Mouse (Mus musculus): ENCODE data around the gene Agbl3.

The Agbl3 gene

GRCm38 (mm10) chr6:34780231-34780942 is at the start of gene Agbl3:
Gene Agbl3 (plus strand): TSS chr6:34780432.
- DNase-seq (ENCODE audit: low read depth, low spot score) = peak; percentile 98

GRCm38 (mm10) chr6:34731007-34731406 is 49.2 kb upstream of the Agbl3 start:
- DNase-seq (ENCODE audit: low read depth, low spot score) = no peak

- no peak for DNase-seq (ENCODE audit: low read depth, low spot score)
Observed at GRCm38 (mm10) chr6:34731529-34731928, 48.7 kb upstream of the Agbl3 start.

- no peak for DNase-seq (ENCODE audit: low read depth, low spot score)
Observed at GRCm38 (mm10) chr6:34734940-34735695, 45.1 kb upstream of the Agbl3 start.

- no peak for DNase-seq (ENCODE audit: low read depth, low spot score)
Observed at GRCm38 (mm10) chr6:34736934-34737333, 43.3 kb upstream of the Agbl3 start.

GRCm38 (mm10) chr6:34743946-34744345 is 36.3 kb upstream of the Agbl3 start:
- no peak for DNase-seq (ENCODE audit: low read depth, low spot score)

GRCm38 (mm10) chr6:34747846-34748245 is 32.4 kb upstream of the Agbl3 start:
- DNase-seq (ENCODE audit: low read depth, low spot score) = no peak

GRCm38 (mm10) chr6:34748566-34748965 is 31.7 kb upstream of the Agbl3 start:
- DNase-seq (ENCODE audit: low read depth, low spot score) = no peak

GRCm38 (mm10) chr6:34749526-34749925 is 30.7 kb upstream of the Agbl3 start:
- DNase-seq (ENCODE audit: low read depth, low spot score) = no peak

- DNase-seq (ENCODE audit: low read depth, low spot score) = no peak
Observed at GRCm38 (mm10) chr6:34750487-34751120, 29.6 kb upstream of the Agbl3 start.

- DNase-seq (ENCODE audit: low read depth, low spot score) = no peak
Observed at GRCm38 (mm10) chr6:34751625-34752024, 28.6 kb upstream of the Agbl3 start.

- peak; percentile 70 for DNase-seq (ENCODE audit: low read depth, low spot score)
Observed at GRCm38 (mm10) chr6:34754448-34754847, 25.8 kb upstream of the Agbl3 start.

GRCm38 (mm10) chr6:34758340-34758739 is 21.9 kb upstream of the Agbl3 start:
- DNase-seq (ENCODE audit: low read depth, low spot score) = no peak

GRCm38 (mm10) chr6:34760023-34760422 is 20.2 kb upstream of the Agbl3 start:
- DNase-seq (ENCODE audit: low read depth, low spot score) = peak; percentile 66

GRCm38 (mm10) chr6:34765721-34766120 is 14.5 kb upstream of the Agbl3 start:
- DNase-seq (ENCODE audit: low read depth, low spot score) = no peak

GRCm38 (mm10) chr6:34769984-34770383 is 10.2 kb upstream of the Agbl3 start:
- no peak for DNase-seq (ENCODE audit: low read depth, low spot score)

GRCm38 (mm10) chr6:34770491-34770890 is 9.7 kb upstream of the Agbl3 start:
- DNase-seq (ENCODE audit: low read depth, low spot score) = no peak

GRCm38 (mm10) chr6:34776396-34776795 is 3.8 kb upstream of the Agbl3 start:
- peak; percentile 42 for DNase-seq (ENCODE audit: low read depth, low spot score)

- no peak for DNase-seq (ENCODE audit: low read depth, low spot score)
Observed at GRCm38 (mm10) chr6:34777094-34777493, 3.1 kb upstream of the Agbl3 start.

GRCm38 (mm10) chr6:34777981-34778668 is 2.1 kb upstream of the Agbl3 start:
- peak; percentile 32 for DNase-seq (ENCODE audit: low read depth, low spot score)

GRCm38 (mm10) chr6:34780943-34781289 is 684 bp downstream of the Agbl3 start:
- DNase-seq (ENCODE audit: low read depth, low spot score) = no peak

- DNase-seq (ENCODE audit: low read depth, low spot score) = no peak
Observed at GRCm38 (mm10) chr6:34782493-34782892, 2.3 kb downstream of the Agbl3 start.

All from A20 (cell line).